Mouse (Mus musculus): ENCODE data around the gene Chadl. TPM values are rescaled to one million over a fixed set of nuclear protein-coding genes. Genes with fewer than 3 reads are reported as not detected.
"Not testable (repeated sequence)": the region's sequence is repeated elsewhere in the genome, so short reads cannot be mapped to it uniquely, and the experiment has no call there.

The Chadl gene
- polyA plus RNA-seq (2015; fragmentation: Nextera tagmentation; extraction: Ambion mirVana) = 10.3 and 10.4 TPM in 2 replicates

DNA sequence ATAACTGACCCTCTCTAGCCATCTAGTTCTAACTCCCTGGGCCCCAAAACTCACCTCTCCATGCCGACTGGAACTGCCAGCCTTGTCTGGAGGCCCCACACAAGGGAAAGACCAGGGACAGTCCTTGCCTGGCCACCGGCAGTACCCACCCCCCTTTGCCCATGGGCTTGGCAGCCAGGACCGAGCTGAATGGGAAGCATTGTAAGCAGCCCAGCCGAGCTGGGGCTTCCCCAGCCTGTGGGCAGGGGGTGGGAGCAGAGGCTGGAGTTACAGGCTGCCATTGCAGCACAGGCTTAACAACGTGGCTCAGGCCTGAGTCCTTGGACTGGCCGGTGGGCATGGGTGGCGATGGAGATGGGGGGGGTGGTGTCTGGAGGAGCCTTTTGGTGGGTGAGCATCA lies at the start of gene Chadl:
Chadl (minus strand) TSS at position 113 of the 400 bp plus-strand sequence.
- H3K4me3 ChIP-seq = no peak within 1 kb of the TSS
- H3K27me3 ChIP-seq = peaks cover 50% of the 10 kb centered on the region
- H3K9me3 ChIP-seq = no peaks in the 10 kb centered on the region
- peak within 1 kb of the TSS; percentile 4; the same call in 1 of the 2 replicates for H3K9ac ChIP-seq
- peaks cover 4% of the 10 kb centered on the region; the same call in 1 of the 2 replicates for H3K36me3 ChIP-seq
- H3K27ac ChIP-seq = peak within 1 kb of the TSS; percentile 33; the same call in 1 of the 2 replicates
- no peak for ATAC-seq (ENCODE audit: insufficient number of reproducible peaks, insufficient read depth, low FRiP score, low TSS enrichment, low read depth)
- peak within 1 kb of the TSS; percentile 12; the same call in 1 of the 2 replicates for H3K4me2 ChIP-seq
- H3K4me1 ChIP-seq = peaks cover 22% of the 10 kb centered on the region
- 37% methylated on average over 7 of the region's 7 CpGs for WGBS

DNA sequence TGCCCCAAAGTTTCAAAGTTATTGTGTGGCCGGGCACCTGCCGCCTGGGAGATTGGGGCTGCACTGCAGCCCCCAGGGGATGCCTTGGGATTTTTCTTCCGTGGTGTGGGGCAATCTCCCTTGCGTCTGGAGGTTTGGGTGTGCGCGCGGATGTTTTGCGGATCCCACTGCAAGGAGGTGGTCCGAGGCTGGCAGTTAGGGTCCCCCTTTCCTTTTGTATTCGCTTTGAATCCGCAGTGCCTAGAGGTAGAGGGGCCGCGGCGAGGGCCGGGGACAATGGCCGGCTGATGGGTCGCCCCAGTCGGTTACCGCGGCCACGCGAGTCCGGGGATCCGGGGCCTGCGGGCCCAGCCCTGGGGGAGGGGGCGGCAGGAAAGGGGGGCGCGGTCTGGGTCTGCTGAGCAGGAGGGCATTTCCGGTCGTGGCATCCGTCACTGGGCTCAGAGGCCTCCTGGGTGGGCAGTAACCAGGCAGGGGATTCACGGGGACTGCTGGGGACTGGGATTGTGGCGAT lies 48.6 kb upstream of the Chadl start:
- peak overlapping the region; percentile 72 for H3K4me2 ChIP-seq
- no peaks in the 10 kb centered on the region for H3K9me3 ChIP-seq
- H3K9ac ChIP-seq = peak overlapping the region; percentile 98
- H3K4me3 ChIP-seq = peak overlapping the region; percentile 94
- no peaks in the 10 kb centered on the region for H3K36me3 ChIP-seq
- H3K27me3 ChIP-seq = no peaks in the 10 kb centered on the region
- ATAC-seq (ENCODE audit: insufficient number of reproducible peaks, insufficient read depth, low FRiP score, low TSS enrichment, low read depth) = peak; percentile 79
- 1% methylated on average over 33 of the region's 33 CpGs for WGBS
- peak overlapping the region; percentile 94 for H3K27ac ChIP-seq
- peaks cover 25% of the 10 kb centered on the region for H3K4me1 ChIP-seq

DNA sequence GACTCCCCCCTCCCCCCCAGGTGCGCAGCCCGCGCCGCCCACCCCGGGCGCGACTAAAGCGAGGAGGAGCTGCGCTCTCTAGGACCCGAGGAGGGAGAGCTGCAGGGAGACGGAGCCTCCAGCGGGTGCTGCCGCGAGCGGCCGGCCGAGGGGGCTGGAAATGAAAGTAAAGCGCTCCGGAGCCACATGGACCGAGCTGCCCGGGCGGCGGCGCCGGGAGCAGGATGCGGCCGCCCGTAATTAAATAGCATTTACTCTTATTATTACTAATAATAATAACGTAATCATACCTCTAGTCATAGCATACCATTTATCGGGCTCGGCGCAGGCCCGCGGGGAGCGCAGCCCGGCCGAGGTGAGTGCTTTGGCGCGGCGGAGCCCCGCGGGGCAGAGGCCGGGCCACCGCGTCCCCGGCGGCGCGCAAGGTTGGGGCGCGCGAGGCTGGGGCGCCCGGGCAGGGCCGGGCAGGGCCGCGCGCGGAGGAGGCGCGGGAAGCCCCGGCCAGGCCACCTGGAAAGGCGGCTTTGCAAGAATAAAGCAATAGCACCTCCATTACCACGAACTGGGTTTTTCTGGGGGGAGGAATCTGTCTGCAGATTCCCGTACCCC lies 48.0 kb upstream of the Chadl start, which contains the start of the genes Zc3h7b and Rangap1:
Zc3h7b (plus strand) TSS at position 66 of the 609 bp plus-strand sequence.
Rangap1 (minus strand) TSS at position 539 of the 609 bp plus-strand sequence.
- peak; percentile 68 for ATAC-seq (ENCODE audit: insufficient number of reproducible peaks, insufficient read depth, low FRiP score, low TSS enrichment, low read depth)
- peak within 1 kb of the TSS; percentile 72 for H3K4me2 ChIP-seq
- H3K9me3 ChIP-seq = no peaks in the 10 kb centered on the region
- H3K4me1 ChIP-seq = peaks cover 25% of the 10 kb centered on the region
- under 1% methylated on average over 62 of the region's 65 CpGs for WGBS
- H3K36me3 ChIP-seq = no peaks in the 10 kb centered on the region
- H3K4me3 ChIP-seq = peak within 1 kb of the TSS; percentile 94
- H3K27me3 ChIP-seq = no peaks in the 10 kb centered on the region
- H3K27ac ChIP-seq = peak within 1 kb of the TSS; percentile 94
- peak within 1 kb of the TSS; percentile 98 for H3K9ac ChIP-seq

DNA sequence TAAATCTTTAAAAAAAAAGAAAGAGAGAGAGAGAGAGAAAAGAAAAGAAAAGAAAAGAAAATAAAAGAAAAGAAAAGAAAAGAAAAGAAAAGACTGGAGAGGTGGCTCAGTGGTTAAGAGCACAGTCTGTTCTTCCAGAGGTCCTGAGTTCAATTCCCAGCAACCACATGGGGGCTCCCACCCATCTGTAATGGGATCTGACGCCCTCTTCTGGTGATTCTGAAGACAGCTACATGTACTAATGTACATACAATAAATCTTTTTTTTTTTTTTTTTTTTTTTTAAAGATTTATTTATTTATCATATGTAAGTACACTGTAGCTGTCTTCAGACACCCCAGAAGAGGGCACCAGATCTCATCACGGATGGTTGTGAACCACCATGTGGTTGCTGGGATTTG lies 45.3 kb upstream of the Chadl start:
- H3K9ac ChIP-seq; H3K4me2 ChIP-seq; ATAC-seq (ENCODE audit: insufficient number of reproducible peaks, insufficient read depth, low FRiP score, low TSS enrichment, low read depth); H3K4me3 ChIP-seq; H3K9me3 ChIP-seq; H3K27me3 ChIP-seq; H3K36me3 ChIP-seq; H3K27ac ChIP-seq: not testable (repeated sequence)
- 27% methylated on average over 2 of the region's 2 CpGs for WGBS
- peaks cover 17% of the 10 kb centered on the region for H3K4me1 ChIP-seq

DNA sequence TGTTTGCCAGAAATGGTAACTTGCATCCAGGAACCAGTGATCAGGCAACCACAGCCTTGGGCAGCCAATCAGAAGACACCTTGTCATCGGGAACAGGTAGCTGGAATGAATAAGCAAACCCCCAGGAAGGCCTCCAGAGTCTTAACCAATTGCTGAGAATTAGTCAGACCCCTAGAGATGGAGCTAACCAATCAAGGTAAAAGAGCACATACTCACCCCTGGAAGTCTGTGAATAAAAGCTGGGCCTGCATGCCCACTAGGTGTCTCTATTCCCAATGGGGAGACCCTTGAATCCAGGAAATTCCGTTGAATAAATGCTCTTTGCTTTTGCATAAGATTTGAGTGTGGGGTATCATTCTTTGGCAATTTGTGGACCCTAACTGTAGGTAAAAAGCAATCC lies 42.8 kb upstream of the Chadl start:
- no peak overlapping the region for H3K4me2 ChIP-seq
- H3K9ac ChIP-seq = no peak overlapping the region
- ATAC-seq (ENCODE audit: insufficient number of reproducible peaks, insufficient read depth, low FRiP score, low TSS enrichment, low read depth) = no peak
- no peak overlapping the region for H3K27ac ChIP-seq
- H3K36me3 ChIP-seq = no peaks in the 10 kb centered on the region
- no peaks in the 10 kb centered on the region for H3K9me3 ChIP-seq
- no peaks in the 10 kb centered on the region for H3K27me3 ChIP-seq
- H3K4me1 ChIP-seq = peaks cover 6% of the 10 kb centered on the region
- no peak overlapping the region for H3K4me3 ChIP-seq
- WGBS = 10% methylated on average over 2 of the region's 2 CpGs

DNA sequence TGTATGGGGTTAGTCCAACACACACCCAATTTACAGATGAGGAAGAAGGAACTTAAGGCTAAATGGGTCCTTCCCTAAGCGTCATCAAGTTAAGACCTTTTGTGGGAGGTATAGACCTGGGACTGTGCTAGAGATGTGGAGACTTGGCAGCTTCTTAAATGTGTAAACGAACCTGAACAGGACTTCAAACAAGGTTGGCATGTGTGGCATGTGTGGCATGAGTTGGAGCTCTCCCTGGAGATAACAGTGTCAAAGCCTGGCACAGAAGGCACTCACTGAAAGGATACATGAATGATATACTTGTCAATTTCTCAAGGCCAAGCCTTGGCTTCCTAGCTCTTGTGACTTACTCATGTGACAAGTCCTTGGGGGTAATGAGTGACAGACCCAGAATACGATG lies 42.2 kb upstream of the Chadl start:
- H3K4me3 ChIP-seq = no peak overlapping the region
- H3K27ac ChIP-seq = no peak overlapping the region
- H3K9me3 ChIP-seq = no peaks in the 10 kb centered on the region
- H3K9ac ChIP-seq = no peak overlapping the region
- H3K27me3 ChIP-seq = no peaks in the 10 kb centered on the region
- no peak for ATAC-seq (ENCODE audit: insufficient number of reproducible peaks, insufficient read depth, low FRiP score, low TSS enrichment, low read depth)
- 74% methylated on average over 3 of the region's 3 CpGs for WGBS
- H3K36me3 ChIP-seq = no peaks in the 10 kb centered on the region
- H3K4me1 ChIP-seq = peaks cover 3% of the 10 kb centered on the region
- H3K4me2 ChIP-seq = no peak overlapping the region

DNA sequence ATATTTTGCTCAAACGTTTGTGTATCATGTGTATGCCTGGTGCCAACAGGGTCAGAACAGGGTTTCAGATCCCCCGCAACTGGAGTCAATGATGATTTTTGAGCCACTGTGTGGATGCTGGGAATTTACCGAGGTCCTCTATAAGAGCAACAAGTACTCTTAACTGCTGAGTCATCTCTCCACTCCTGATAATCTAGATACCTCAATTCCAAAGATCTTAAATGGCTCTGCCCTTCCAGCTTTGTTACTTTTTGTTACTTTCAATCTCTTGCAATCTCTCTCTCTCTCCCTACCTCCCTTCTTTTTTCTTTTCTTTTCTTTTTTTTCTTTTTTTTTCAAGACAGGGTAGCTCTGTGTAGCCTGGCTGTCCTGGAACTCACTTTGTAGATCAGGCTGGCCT lies 38.0 kb upstream of the Chadl start:
- Histone ChIP-seq H3K4me2 (no peak overlapping the region), H3K4me3 (no peak overlapping the region), H3K27ac (no peak overlapping the region), H3K9me3 (no peaks in the 10 kb centered on the region), H3K9ac (no peak overlapping the region), H3K4me1 (no peaks in the 10 kb centered on the region), H3K27me3 (no peaks in the 10 kb centered on the region), H3K36me3 (no peaks in the 10 kb centered on the region)
- 51% methylated on average over 3 of the region's 3 CpGs for WGBS
- ATAC-seq (ENCODE audit: insufficient number of reproducible peaks, insufficient read depth, low FRiP score, low TSS enrichment, low read depth) = no peak

DNA sequence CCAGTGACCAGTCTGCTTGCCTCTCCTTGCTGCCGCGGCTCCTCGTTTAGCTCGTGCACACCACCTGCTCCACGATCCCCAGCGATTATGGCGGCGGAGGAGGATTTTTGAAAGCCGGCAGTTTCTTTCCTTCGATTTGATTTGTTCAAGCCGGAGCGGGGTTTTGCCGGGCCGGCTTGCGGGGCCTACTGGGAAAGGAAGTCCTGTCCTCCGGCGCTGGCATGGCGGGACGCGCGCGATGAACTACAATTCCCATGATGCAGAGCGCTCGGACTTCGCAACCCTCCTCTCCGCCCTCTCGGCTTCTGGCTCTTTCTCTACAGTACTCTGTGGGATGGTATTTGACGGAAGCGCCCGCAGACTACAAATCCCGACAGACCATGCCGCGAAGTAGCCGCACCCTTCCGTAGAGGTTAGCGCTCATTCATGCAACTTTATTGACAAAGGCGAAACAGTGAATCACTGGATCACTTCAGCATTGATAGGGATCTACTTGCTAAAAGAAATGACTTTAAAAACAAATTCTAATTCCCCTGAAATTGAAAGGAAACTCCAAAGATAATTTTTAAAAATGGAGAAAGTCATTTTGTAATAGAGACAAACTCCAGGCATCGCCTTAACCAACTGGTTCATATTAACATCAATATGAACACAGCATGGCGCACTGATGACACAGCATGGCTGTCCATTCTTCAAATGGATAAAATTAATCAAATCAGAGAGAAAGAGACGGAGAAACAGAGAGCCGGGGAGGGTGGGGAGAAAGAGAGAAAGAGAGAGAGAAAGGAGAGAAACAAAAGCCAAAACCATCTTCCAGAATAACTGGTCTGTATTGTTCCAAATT lies 32.9 kb upstream of the Chadl start:
- H3K27ac ChIP-seq = peak overlapping the region; percentile 69
- ATAC-seq (ENCODE audit: insufficient number of reproducible peaks, insufficient read depth, low FRiP score, low TSS enrichment, low read depth) = peak; percentile 99
- peak overlapping the region; percentile 91 for H3K9ac ChIP-seq
- H3K4me1 ChIP-seq = peaks cover 17% of the 10 kb centered on the region
- WGBS = 4% methylated on average over 41 of the region's 41 CpGs
- no peaks in the 10 kb centered on the region for H3K9me3 ChIP-seq
- peaks cover 13% of the 10 kb centered on the region for H3K36me3 ChIP-seq
- H3K4me3 ChIP-seq = peak overlapping the region; percentile 99
- peak overlapping the region; percentile 96 for H3K4me2 ChIP-seq
- no peaks in the 10 kb centered on the region for H3K27me3 ChIP-seq

DNA sequence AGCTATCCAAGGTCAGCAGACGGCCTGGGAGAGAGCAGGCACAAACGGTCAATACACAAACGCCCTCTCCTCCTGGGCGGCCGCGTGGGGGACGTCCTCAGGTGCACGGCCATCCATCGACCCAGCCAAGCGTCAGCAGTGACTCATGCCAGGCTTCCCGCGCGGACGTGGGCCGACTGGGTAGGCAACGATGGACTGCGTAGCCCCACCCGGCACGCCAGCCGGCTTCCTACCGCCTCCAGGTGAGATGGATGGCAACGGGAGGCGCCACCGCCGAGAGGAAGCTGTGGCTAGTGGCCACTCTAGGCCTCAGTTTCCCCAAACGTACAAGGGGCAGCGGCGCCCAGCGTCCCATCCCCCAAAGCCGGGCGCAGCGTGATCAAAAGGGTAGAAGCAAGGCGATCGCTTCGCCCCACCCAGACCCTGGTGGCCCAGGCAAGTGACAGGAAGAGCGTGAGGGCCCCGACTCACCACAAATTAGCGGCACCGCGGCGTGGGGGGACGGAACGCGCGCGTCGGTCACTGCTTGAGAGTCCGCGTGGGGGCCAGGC lies 32.2 kb upstream of the Chadl start:
- H3K9me3 ChIP-seq = no peaks in the 10 kb centered on the region
- ATAC-seq (ENCODE audit: insufficient number of reproducible peaks, insufficient read depth, low FRiP score, low TSS enrichment, low read depth) = no peak; the same call in 1 of the 2 replicates
- H3K27me3 ChIP-seq = no peaks in the 10 kb centered on the region
- peaks cover 17% of the 10 kb centered on the region for H3K4me1 ChIP-seq
- peaks cover 18% of the 10 kb centered on the region for H3K36me3 ChIP-seq
- peak overlapping the region; percentile 91 for H3K9ac ChIP-seq
- H3K4me2 ChIP-seq = peak overlapping the region; percentile 96
- peak overlapping the region; percentile 99 for H3K4me3 ChIP-seq
- WGBS = under 1% methylated on average over 47 of the region's 49 CpGs
- H3K27ac ChIP-seq = peak overlapping the region; percentile 69

DNA sequence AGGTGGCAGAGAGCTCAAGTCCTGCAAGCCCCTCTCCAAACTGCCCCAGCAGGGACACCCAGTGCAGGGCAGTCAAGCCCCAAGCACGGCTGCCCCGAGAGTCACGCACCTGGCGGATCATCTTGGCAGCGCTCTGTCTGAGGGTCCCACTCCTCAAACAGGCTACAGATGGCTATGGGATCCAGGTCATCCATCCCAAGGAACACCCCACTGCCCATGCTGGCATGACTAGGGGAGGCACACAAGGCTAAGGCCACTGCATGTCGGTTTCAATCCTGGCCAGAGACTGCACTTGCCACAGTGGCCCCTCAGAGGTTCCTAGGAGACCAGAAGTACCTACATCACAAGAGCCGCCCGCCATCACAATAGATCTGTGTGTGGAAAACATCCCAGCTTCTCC lies 28.9 kb upstream of the Chadl start:
- Histone ChIP-seq H3K9ac (no peak overlapping the region; the same call in 1 of the 2 replicates), H3K4me2 (no peak overlapping the region), H3K27ac (no peak overlapping the region), H3K27me3 (no peaks in the 10 kb centered on the region), H3K4me1 (peaks cover 17% of the 10 kb centered on the region), H3K4me3 (no peak overlapping the region), H3K36me3 (peaks cover 51% of the 10 kb centered on the region), H3K9me3 (no peaks in the 10 kb centered on the region)
- no peak for ATAC-seq (ENCODE audit: insufficient number of reproducible peaks, insufficient read depth, low FRiP score, low TSS enrichment, low read depth)
- 92% methylated on average over 8 of the region's 8 CpGs for WGBS

DNA sequence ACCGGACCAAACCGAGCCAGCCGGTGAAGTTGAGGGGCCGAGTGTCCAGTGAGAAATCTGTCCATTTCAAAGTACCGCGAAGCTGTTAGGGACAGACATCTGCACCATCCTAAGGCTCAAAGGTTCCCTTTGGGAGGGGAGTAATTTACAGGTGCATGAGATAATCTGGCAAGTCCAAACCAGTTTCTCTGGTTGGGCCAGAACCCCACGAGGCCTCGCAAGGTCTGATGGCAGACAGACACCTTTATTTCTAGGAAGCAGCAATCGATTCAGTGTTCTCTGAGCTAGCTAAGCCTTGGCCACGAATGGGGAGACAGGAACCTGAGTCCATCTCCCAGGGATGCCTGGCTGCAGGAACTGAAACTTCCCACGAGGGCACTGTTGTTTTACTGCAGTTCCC lies 26.6 kb upstream of the Chadl start:
- H3K36me3 ChIP-seq = peaks cover 74% of the 10 kb centered on the region
- 85% methylated on average over 11 of the region's 11 CpGs for WGBS
- H3K27ac ChIP-seq = no peak overlapping the region
- H3K4me1 ChIP-seq = peaks cover 13% of the 10 kb centered on the region
- H3K4me2 ChIP-seq = no peak overlapping the region
- ATAC-seq (ENCODE audit: insufficient number of reproducible peaks, insufficient read depth, low FRiP score, low TSS enrichment, low read depth) = no peak
- no peaks in the 10 kb centered on the region for H3K27me3 ChIP-seq
- no peak overlapping the region for H3K4me3 ChIP-seq
- H3K9me3 ChIP-seq = no peaks in the 10 kb centered on the region
- H3K9ac ChIP-seq = no peak overlapping the region

Data from embryonic facial prominence, embryonic 13.5 days (tissue).